Mouse (Mus musculus): ENCODE results near the gene Wnt10b.

DNA sequence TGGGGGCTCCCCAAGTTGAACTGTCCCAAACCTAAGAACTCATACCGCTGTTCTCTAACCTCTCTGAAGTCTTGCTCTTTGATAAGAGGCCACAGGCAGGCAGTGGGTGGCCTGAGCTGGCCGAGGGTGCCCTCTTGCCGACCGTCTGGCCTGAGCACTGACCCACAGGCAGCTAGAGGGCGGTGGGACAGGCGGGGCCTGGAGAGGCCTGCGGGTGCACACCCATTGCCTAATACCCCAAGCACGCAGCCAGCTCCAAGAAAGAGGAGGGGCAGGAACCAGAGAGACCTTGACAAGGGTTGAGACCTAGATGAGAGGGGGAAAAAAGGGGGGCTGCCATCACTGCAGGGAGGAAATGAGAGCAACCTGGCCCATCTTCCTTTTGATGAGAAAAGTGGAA is 2.1 kb upstream of the Wnt10b start:
- TF ChIP-seq CTCF (IDR thresholded peaks at IDR 0.05; ENCODE audit: low read depth, low read length), result no peak
- no peak for TF ChIP-seq POLR2A (IDR thresholded peaks at IDR 0.05; ENCODE audit: extremely low read depth, insufficient read depth, low read length)
